Mouse (Mus musculus) heart, embryonic 13.5 days (tissue): Measurements from ENCODE around the gene Ace3. TPM values are rescaled to one million over a fixed set of nuclear protein-coding genes. Genes with fewer than 3 reads are reported as not detected.

Source experiments
- ATAC-seq: fragments of 200-750 bp; cut with Nextera tagmentation; 2 replicates; pipeline ENCODE4 v1.8.0; 2017; ENCODE audit warnings: moderate TSS enrichment; ENCODE audit not compliant: insufficient number of reproducible peaks, low FRiP score, low TSS enrichment; ENCODE audit errors: extremely low read depth
- H3K27ac ChIP-seq: fragments of 300-500 bp; sonication (generic); replicated peaks from 2 replicates; pipeline ENCODE4 v1.5.1; 2015; ENCODE audit warnings: moderate library complexity, mild to moderate bottlenecking, inconsistent platforms
- H3K27me3 ChIP-seq: fragments of 300-500 bp; sonication (generic); replicated peaks from 2 replicates; pipeline ENCODE4 v1.6.1; 2015; ENCODE audit warnings: mild to moderate bottlenecking, inconsistent platforms
- H3K36me3 ChIP-seq: fragments of 300-500 bp; sonication (generic); 2 replicates; pipeline ENCODE4 v1.6.1; 2015; ENCODE audit warnings: mild to moderate bottlenecking, inconsistent platforms
- H3K4me1 ChIP-seq: fragments of 300-500 bp; sonication (generic); 2 replicates; pipeline ENCODE4 v1.6.1; 2015; ENCODE audit warnings: inconsistent platforms
- H3K4me2 ChIP-seq: fragments of 300-500 bp; sonication (generic); 2 replicates; pipeline ENCODE4 v1.6.1; 2015; ENCODE audit warnings: inconsistent platforms, mild to moderate bottlenecking, moderate library complexity
- H3K4me3 ChIP-seq: fragments of 300-500 bp; sonication (generic); 2 replicates; pipeline ENCODE4 v1.5.1; 2015; ENCODE audit warnings: moderate library complexity, mild to moderate bottlenecking, inconsistent platforms
- H3K9ac ChIP-seq: fragments of 300-500 bp; sonication (generic); 2 replicates; pipeline ENCODE4 v1.6.1; 2015; ENCODE audit warnings: inconsistent platforms, mild to moderate bottlenecking, moderate library complexity
- H3K9me3 ChIP-seq: fragments of 300-500 bp; sonication (generic); 2 replicates; pipeline ENCODE4 v1.6.1; 2016; ENCODE audit warnings: inconsistent platforms
- WGBS: fragments of 180-500 bp; shearing (Covaris S2); methylation state at CpG from one replicate; pipeline ENCODE4 v1.1.7; 2015; ENCODE audit warnings: mixed read lengths; 5-methylcytosine and 5-hydroxymethylcytosine counted together
- polyA plus RNA-seq: library from polyadenylated mRNA; unstranded; fragments of >200 nt; fragmentation: Nextera tagmentation; extraction: Ambion mirVana; gene quantifications from 2 replicates; pipeline ENCODE4 v1.2.1, GENCODE M21; 2015

Gene Ace3
- polyA plus RNA-seq: not detected in 2 replicates

GRCm38 (mm10) chr11:105994375-105994774 is at the start of gene Ace3:
TSS of gene Ace3 (plus strand) at chr11:105994675.
- no peak within 1 kb of the TSS for H3K4me2 ChIP-seq
- H3K27me3 ChIP-seq: peaks cover 6% of the 10 kb centered on the region; the same call in 1 of the 2 replicates
- ATAC-seq: no peak
- no peaks in the 10 kb centered on the region for H3K9me3 ChIP-seq
- H3K9ac ChIP-seq: no peak within 1 kb of the TSS
- WGBS: 82% methylated on average over 3 of the region's 3 CpGs
- H3K4me3 ChIP-seq: no peak within 1 kb of the TSS
- no peaks in the 10 kb centered on the region for H3K4me1 ChIP-seq
- no peaks in the 10 kb centered on the region for H3K36me3 ChIP-seq
- H3K27ac ChIP-seq: no peak within 1 kb of the TSS

GRCm38 (mm10) chr11:105944770-105945672 is 49.5 kb upstream of the Ace3 start:
- Histone ChIP-seq H3K4me3 (peak overlapping the region; percentile 66), H3K27me3 (peaks cover 71% of the 10 kb centered on the region), H3K4me1 (peaks cover 24% of the 10 kb centered on the region), H3K4me2 (peak overlapping the region; percentile 98), H3K36me3 (no peaks in the 10 kb centered on the region), H3K27ac (peak overlapping the region; percentile 66), H3K9me3 (no peaks in the 10 kb centered on the region), H3K9ac (peak overlapping the region; percentile 82)
- 65% methylated on average over 16 of the region's 16 CpGs for WGBS
- ATAC-seq: no peak

- no peak overlapping the region for H3K4me3 ChIP-seq
- H3K9me3 ChIP-seq: no peaks in the 10 kb centered on the region
- 39% methylated on average over 11 of the region's 11 CpGs for WGBS
- H3K9ac ChIP-seq: no peak overlapping the region
- H3K4me2 ChIP-seq: no peak overlapping the region
- H3K4me1 ChIP-seq: peaks cover 24% of the 10 kb centered on the region
- no peak overlapping the region for H3K27ac ChIP-seq
- no peaks in the 10 kb centered on the region for H3K36me3 ChIP-seq
- peaks cover 66% of the 10 kb centered on the region for H3K27me3 ChIP-seq
- ATAC-seq: no peak
These were observed 47.8 kb upstream of the Ace3 start for GRCm38 (mm10) chr11:105946694-105947154.

- no peaks in the 10 kb centered on the region for H3K9me3 ChIP-seq
- no peak overlapping the region for H3K4me3 ChIP-seq
- H3K4me2 ChIP-seq: no peak overlapping the region
- H3K9ac ChIP-seq: no peak overlapping the region
- no peak for ATAC-seq
- WGBS: 52% methylated on average over 2 of the region's 2 CpGs
- peaks cover 22% of the 10 kb centered on the region for H3K4me1 ChIP-seq
- no peaks in the 10 kb centered on the region for H3K36me3 ChIP-seq
- H3K27ac ChIP-seq: no peak overlapping the region
- peaks cover 66% of the 10 kb centered on the region for H3K27me3 ChIP-seq
These were observed 46.2 kb upstream of the Ace3 start for GRCm38 (mm10) chr11:105948255-105948654.

- no peaks in the 10 kb centered on the region for H3K9me3 ChIP-seq
- H3K27ac ChIP-seq: no peak overlapping the region
- no peak overlapping the region for H3K9ac ChIP-seq
- 50% methylated on average over 4 of the region's 4 CpGs for WGBS
- H3K27me3 ChIP-seq: peaks cover 60% of the 10 kb centered on the region
- 0 out of 2 replicates have a peak, but pooled peaks cover 6% of the 10 kb centered on the region for H3K4me1 ChIP-seq
- no peak for ATAC-seq
- H3K36me3 ChIP-seq: no peaks in the 10 kb centered on the region
- no peak overlapping the region for H3K4me2 ChIP-seq
- H3K4me3 ChIP-seq: no peak overlapping the region
These were observed 44.0 kb upstream of the Ace3 start for GRCm38 (mm10) chr11:105950519-105950918.

GRCm38 (mm10) chr11:105951601-105952044 is 42.9 kb upstream of the Ace3 start:
- no peak overlapping the region for H3K9ac ChIP-seq
- H3K4me2 ChIP-seq: no peak overlapping the region
- no peaks in the 10 kb centered on the region for H3K9me3 ChIP-seq
- no peak overlapping the region for H3K4me3 ChIP-seq
- H3K27me3 ChIP-seq: peaks cover 49% of the 10 kb centered on the region
- ATAC-seq: no peak
- WGBS: 63% methylated on average over 3 of the region's 3 CpGs
- H3K36me3 ChIP-seq: no peaks in the 10 kb centered on the region
- H3K27ac ChIP-seq: no peak overlapping the region
- H3K4me1 ChIP-seq: 0 out of 2 replicates have a peak, but pooled peaks cover 6% of the 10 kb centered on the region

- Histone ChIP-seq H3K4me1 (peaks cover 6% of the 10 kb centered on the region; the same call in 1 of the 2 replicates), H3K4me2 (no peak overlapping the region), H3K4me3 (no peak overlapping the region), H3K9me3 (no peaks in the 10 kb centered on the region), H3K27ac (no peak overlapping the region), H3K27me3 (peaks cover 49% of the 10 kb centered on the region), H3K9ac (no peak overlapping the region), H3K36me3 (no peaks in the 10 kb centered on the region)
- ATAC-seq: no peak
- WGBS: 84% methylated on average over 9 of the region's 9 CpGs
These were observed 42.4 kb upstream of the Ace3 start for GRCm38 (mm10) chr11:105952111-105952510.

- Histone ChIP-seq H3K4me1 (peaks cover 9% of the 10 kb centered on the region; the same call in 1 of the 2 replicates), H3K36me3 (no peaks in the 10 kb centered on the region), H3K9ac (no peak within 1 kb of the TSS), H3K4me3 (no peak within 1 kb of the TSS), H3K9me3 (no peaks in the 10 kb centered on the region), H3K4me2 (no peak within 1 kb of the TSS), H3K27ac (no peak within 1 kb of the TSS), H3K27me3 (peaks cover 42% of the 10 kb centered on the region)
- 69% methylated on average over 12 of the region's 12 CpGs for WGBS
- no peak for ATAC-seq
These were observed 41.5 kb upstream of the Ace3 start, which contains the start of gene Cyb561 for GRCm38 (mm10) chr11:105952911-105953386. TSS of gene Cyb561 (minus strand) at chr11:105953336.

GRCm38 (mm10) chr11:105953402-105953801 is 41.1 kb upstream of the Ace3 start:
- Histone ChIP-seq H3K9me3 (no peaks in the 10 kb centered on the region), H3K27me3 (peaks cover 40% of the 10 kb centered on the region), H3K4me3 (no peak overlapping the region), H3K27ac (no peak overlapping the region), H3K4me1 (peaks cover 12% of the 10 kb centered on the region; the same call in 1 of the 2 replicates), H3K36me3 (no peaks in the 10 kb centered on the region), H3K9ac (no peak overlapping the region), H3K4me2 (no peak overlapping the region)
- 62% methylated on average over 6 of the region's 6 CpGs for WGBS
- no peak for ATAC-seq

- Histone ChIP-seq H3K4me3 (no peak overlapping the region), H3K4me2 (no peak overlapping the region), H3K36me3 (no peaks in the 10 kb centered on the region), H3K9me3 (no peaks in the 10 kb centered on the region), H3K9ac (no peak overlapping the region), H3K27ac (no peak overlapping the region), H3K4me1 (peaks cover 29% of the 10 kb centered on the region), H3K27me3 (peaks cover 20% of the 10 kb centered on the region)
- 85% methylated on average over 28 of the region's 28 CpGs for WGBS
- ATAC-seq: no peak
These were observed 38.6 kb upstream of the Ace3 start for GRCm38 (mm10) chr11:105955815-105956430.

- Histone ChIP-seq H3K36me3 (no peaks in the 10 kb centered on the region), H3K4me2 (no peak overlapping the region), H3K27ac (no peak overlapping the region), H3K9me3 (no peaks in the 10 kb centered on the region), H3K4me1 (peaks cover 29% of the 10 kb centered on the region), H3K27me3 (peaks cover 8% of the 10 kb centered on the region), H3K9ac (no peak overlapping the region), H3K4me3 (no peak overlapping the region)
- WGBS: 61% methylated on average over 6 of the region's 6 CpGs
- no peak for ATAC-seq
These were observed 37.0 kb upstream of the Ace3 start for GRCm38 (mm10) chr11:105957501-105957900.
